Mouse (Mus musculus) heart, postnatal 14 days (tissue): ENCODE data around the gene Bhlhe41. TPM values are rescaled to one million over a fixed set of nuclear protein-coding genes. Genes with fewer than 3 reads are reported as not detected.

Source experiments
- total RNA-seq, 2 experiments: library from RNA; stranded (reverse); gene quantifications; 2 replicates each; pipeline ENCODE4 v1.2.3; 2021

The Bhlhe41 gene
- total RNA-seq, 2 experiments from 2014 or later, result 12.1 to 15.9 TPM

Other genes starting within 250 kb of the Bhlhe41 start
- under 1 TPM; 0.14 to 0.20 TPM for gene Tuba3b, start 249.8 kb downstream of the Bhlhe41 start, total RNA-seq
- gene Rassf8, start 118.8 kb downstream of the Bhlhe41 start, total RNA-seq, result 10 to 100 TPM; 58.2 to 58.4 TPM
- gene Sspn, start 66.1 kb upstream of the Bhlhe41 start, total RNA-seq, result 100 to 1,000 TPM; 133 to 136 TPM